In genomic region chr14:25526872-25527271, GRCm38 (mm10) we compare ENCODE assay signal across 10 mouse cellular contexts.
DNase-seq lines count a peak whose midpoint lies in the region; ATAC-seq and TF ChIP-seq lines count a peak whose summit lies in the region.
"Had no signal": no experiment of that assay in that cellular context is flagged by ENCODE, and none has a peak within 500 bp of the region (broad histone marks: within the 10 kb centered on the region; RNA-seq: fewer than 3 reads in every experiment).

No protein-coding gene starts in this region.

- H3K79me2 ChIP-seq in myocyte (ENCODE audit: control insufficient read depth, insufficient read depth): peaks cover 59% of the 10 kb centered on the region

- TF ChIP-seq CTCF in bone marrow macrophage, adult 2 months (IDR thresholded peaks at IDR 0.05; ENCODE audit: low read depth, low read length): no peak

- no peak overlapping the region for H3ac ChIP-seq in myocyte (ENCODE audit: control insufficient read depth, insufficient read length)

- no peak for TF ChIP-seq POLR2A in bone marrow macrophage, adult 2 months (IDR thresholded peaks at IDR 0.05; ENCODE audit: borderline replicate concordance, low read depth, low read length)
- TF ChIP-seq POLR2A in myocyte (IDR thresholded peaks at IDR 0.05; ENCODE audit: insufficient read length, low read depth): peak; percentile 12

- H3K4me3 ChIP-seq in heart, embryonic 10.5 days: no peak overlapping the region
- H3K4me3 ChIP-seq in megakaryocyte, embryonic 14.5 days (replicated peaks): peak overlapping the region; percentile 53
- H3K4me3 ChIP-seq in bone marrow macrophage, adult 2 months (ENCODE audit: insufficient read depth, low read length): no peak overlapping the region
- H3K4me3 ChIP-seq in myocyte: no peak overlapping the region
- H3K4me3 ChIP-seq: erythroblast, embryonic 14.5 days had no signal

- no peak for ATAC-seq in megakaryocyte, adult 5-6 weeks (ENCODE audit: poor library complexity, severe bottlenecking)

- intact Hi-C loops in heart, postnatal 14 days (cut with DNase I): no loop called here

- H3K27ac ChIP-seq in heart, embryonic 10.5 days: peak overlapping the region; percentile 87
- H3K27ac ChIP-seq in bone marrow macrophage, adult 2 months (ENCODE audit: insufficient read depth, low read depth, low read length): peak overlapping the region; percentile 22

- peaks cover 18% of the 10 kb centered on the region for H3K36me3 ChIP-seq in heart, embryonic 10.5 days
- H3K36me3 ChIP-seq in megakaryocyte, embryonic 14.5 days (replicated peaks; ENCODE audit: low read length): peaks cover 75% of the 10 kb centered on the region
- no peaks in the 10 kb centered on the region for H3K36me3 ChIP-seq in myocyte (ENCODE audit: control insufficient read depth, insufficient read depth)

- 87% methylated on average over 7 of the region's 8 CpGs for WGBS in heart, embryonic 10.5 days

- no peak for DNase-seq in heart, embryonic 10.5 days (ENCODE audit: low spot score)
- no peak for DNase-seq in heart, postnatal 14 days
- no peak for DNase-seq in spleen, adult 12 weeks (ENCODE audit: low spot score)
- no peak for DNase-seq in layer of hippocampus, postnatal 14 days (ENCODE audit: low spot score in 2 of 2)
- DNase-seq: thymus, adult 18-20 months had no signal

- no peaks in the 10 kb centered on the region for H3K27me3 ChIP-seq in heart, embryonic 10.5 days (ENCODE audit: insufficient read depth, poor library complexity, severe bottlenecking)
- peaks cover under 1% of the 10 kb centered on the region for H3K27me3 ChIP-seq in megakaryocyte, embryonic 14.5 days (replicated peaks)
- H3K27me3 ChIP-seq in myocyte (ENCODE audit: control insufficient read depth, insufficient read depth, insufficient read length): no peaks in the 10 kb centered on the region

- no peaks in the 10 kb centered on the region for H3K9me3 ChIP-seq in heart, embryonic 10.5 days
- no peaks in the 10 kb centered on the region for H3K9me3 ChIP-seq in megakaryocyte, embryonic 14.5 days

- H3K4me2 ChIP-seq in myocyte (ENCODE audit: low read depth): peak overlapping the region; percentile 53

- peaks cover 91% of the 10 kb centered on the region for H3K4me1 ChIP-seq in heart, embryonic 10.5 days
- H3K4me1 ChIP-seq in megakaryocyte, embryonic 14.5 days: peaks cover 98% of the 10 kb centered on the region
- H3K4me1 ChIP-seq in bone marrow macrophage, adult 2 months (ENCODE audit: control insufficient read depth, insufficient read depth, low read length): peaks cover 74% of the 10 kb centered on the region

TF ChIP-seq in myocyte, 11 proteins besides CTCF, POLR2A, EP300 and RAD21:
- TF ChIP-seq POLR2AphosphoS2 (IDR thresholded peaks at IDR 0.05; ENCODE audit: insufficient read length, low read depth) (peak; percentile 21), USF1 (IDR thresholded peaks at IDR 0.05; ENCODE audit: low read depth) (no peak), MYOD1 (IDR thresholded peaks at IDR 0.05; ENCODE audit: control insufficient read depth in 1 of 3, insufficient read length in 2 of 3, low read depth in 2 of 3) (no peak), TCF3 (IDR thresholded peaks at IDR 0.05; ENCODE audit: insufficient read length, low read depth) (no peak)
